Mouse (Mus musculus): ENCODE data around the gene Tmem178b.

DNA sequence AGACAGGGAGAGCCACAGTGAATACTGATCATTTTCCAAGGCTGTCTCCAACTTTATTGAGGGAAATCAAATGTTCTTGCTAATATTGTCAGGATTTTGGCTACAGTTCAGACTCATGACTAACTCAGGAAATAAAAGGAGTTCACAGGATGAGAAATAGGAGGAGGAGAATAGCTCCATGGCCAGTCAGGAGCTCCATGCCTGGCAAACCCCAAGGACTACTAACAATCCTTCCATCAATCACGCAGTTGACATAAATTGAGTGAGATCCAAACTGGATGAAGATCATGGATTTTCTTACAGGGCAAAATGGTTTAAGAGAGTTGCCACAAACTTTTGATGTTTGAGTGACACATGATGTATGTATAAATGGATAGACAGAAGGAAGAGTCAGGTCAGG is 258.9 kb downstream of the Tmem178b start:
- no peak for TF ChIP-seq CTCF (IDR thresholded peaks at IDR 0.05; ENCODE audit: low read depth)
- no peak for TF ChIP-seq EP300 (IDR thresholded peaks at IDR 0.05; ENCODE audit: low read depth)
